Mouse (Mus musculus): ENCODE results near the gene Entpd8.

The Entpd8 gene

DNA sequence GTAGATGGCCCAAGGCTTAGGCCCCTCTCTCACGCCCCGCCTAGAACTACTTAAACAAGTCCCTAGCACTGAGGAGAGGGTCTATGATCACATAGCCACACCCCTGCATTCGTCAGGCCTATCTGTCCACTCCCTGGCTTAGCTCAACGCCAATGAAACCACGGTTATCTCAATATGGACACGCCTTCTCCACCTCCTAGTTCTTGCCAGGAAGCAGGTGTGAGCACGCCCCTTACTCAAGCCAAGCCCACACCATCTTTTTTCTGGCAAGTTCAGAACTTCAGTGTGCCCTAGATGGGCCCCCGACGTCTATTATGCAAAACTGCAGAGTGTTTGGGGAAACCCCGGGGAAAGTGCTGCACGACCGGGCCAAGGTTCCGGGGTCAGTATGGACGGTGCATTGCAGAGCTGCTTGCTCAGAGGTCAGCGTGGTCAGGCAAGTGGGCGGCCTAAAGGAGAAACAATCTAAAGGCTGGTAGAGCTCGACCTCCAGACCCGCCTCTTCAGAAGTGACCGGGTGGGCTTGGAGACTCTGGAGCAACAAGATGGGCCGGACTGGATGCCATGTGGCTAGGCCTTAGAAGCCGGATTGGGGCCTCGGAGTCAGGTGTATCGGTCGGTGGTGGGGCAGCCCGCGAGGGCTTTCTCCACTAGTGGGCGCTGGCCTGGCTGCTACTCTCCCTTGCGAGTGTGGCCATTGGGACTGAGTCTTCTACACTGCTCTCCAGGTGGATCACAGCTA lies 15.2 kb downstream of the Entpd8 start, which contains the start of gene Noxa1:
TSS of gene Noxa1 (minus strand) at position 41 of the 742 bp plus-strand sequence.
- DNase-seq (ENCODE audit: low read depth), result no peak

DNA sequence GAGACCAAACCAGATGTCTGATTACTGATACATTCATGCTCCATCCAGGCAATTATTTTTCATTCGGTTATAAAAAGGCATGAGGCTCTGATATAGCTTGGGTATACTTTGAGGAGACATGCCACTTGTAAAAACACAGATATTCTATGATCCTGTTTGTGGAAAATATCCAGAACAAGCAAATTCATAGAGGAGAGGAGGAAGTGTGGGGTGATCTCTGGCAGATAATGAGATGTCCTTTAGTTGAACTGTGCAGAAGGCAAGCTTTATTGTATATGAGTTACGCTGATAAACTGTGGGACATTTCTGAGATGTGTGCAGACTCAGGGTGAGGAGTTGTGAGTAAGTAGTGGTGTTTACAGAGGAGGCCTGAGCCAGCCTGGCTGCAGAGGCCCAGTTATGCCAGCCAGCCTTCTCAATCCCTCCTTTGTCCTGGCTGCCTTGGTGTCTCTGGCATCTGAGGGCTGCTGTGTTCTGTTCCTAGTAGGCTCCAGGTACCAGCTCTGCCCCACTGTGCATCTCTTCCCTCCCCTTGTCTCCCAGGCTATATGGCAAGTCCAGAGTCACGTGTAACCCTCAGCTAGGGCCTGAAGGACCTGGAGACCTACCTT lies 18.0 kb downstream of the Entpd8 start:
- no peak for DNase-seq (ENCODE audit: low read depth)

DNA sequence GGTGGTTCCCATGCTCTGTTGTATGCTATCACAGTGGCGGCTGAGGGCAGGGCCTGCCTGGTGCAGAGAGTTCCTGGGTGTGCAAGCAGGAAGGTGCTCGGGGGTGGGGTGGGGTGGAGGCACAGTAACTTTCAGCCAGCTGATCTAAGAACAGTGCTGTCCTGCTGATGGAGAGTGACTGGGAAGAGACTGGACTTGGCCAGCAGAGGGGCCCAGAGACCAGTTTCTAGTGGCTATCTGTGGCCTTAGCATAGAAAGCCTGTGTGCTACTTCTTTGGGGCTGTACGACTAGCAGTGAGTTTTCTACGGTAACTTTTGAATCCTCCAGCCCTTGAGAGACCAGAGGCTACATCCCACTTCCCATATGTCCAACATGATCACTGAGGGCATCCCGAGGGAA lies 18.9 kb downstream of the Entpd8 start:
- DNase-seq (ENCODE audit: low read depth), result peak; percentile 76

DNA sequence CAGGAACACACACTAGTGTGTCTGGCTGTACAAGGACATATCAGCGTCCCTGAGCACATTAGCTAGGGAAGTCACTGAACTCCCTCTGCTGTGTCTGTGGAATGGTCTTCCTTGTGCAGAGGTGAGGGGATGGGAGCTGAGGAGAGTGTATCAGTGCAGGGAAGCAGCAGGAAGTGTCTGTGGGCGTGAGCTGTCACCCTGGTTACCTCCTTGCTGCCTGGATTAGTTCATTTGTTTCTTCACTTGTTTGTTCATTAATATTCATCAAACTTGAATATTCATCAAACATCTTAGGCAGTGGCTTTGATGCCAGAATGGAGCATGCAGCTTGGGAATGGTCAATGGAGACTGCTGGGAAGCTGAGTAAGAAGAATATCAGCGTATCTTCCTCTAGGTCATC lies 19.6 kb downstream of the Entpd8 start:
- no peak for DNase-seq (ENCODE audit: low read depth)

DNA sequence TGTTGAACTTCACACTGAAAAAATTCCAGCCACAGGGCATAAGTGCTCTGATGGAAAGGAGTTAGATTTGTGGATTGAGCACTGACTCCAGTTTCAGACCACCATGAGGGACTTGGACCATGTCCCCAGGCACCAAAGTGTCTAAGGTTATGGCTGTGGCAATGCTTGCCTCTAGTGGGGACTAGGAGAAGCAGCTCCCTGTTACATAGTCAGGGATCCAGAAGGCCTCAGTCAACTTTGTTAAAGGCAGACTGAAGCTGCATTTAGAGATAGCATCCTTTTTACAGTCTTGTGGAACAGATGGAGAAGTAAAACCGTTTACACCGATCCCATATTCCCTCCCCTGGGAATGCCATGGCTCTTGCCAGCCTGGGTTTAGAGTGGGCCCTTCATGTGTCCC lies 24.0 kb downstream of the Entpd8 start:
- DNase-seq (ENCODE audit: low read depth), result no peak

DNA sequence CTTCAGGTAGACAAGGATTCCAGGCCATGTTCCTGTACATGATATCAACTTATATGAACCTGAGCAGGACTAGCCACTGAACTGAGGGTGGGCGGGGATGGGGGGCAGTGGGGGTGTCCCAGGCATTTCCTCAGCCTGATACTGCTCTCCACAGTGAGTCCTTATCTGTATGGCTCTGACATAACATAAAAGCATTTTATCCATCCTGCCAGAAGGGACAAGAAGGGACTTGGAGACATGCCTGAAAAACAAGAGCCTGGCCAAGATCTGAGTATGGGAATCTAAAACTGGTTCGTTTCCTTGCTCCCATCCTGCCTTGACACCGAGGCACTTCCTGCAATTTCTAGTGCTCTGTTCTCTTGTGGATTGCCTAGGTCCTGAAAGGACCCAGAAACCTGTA lies 25.9 kb downstream of the Entpd8 start:
- no peak for DNase-seq (ENCODE audit: low read depth)

DNA sequence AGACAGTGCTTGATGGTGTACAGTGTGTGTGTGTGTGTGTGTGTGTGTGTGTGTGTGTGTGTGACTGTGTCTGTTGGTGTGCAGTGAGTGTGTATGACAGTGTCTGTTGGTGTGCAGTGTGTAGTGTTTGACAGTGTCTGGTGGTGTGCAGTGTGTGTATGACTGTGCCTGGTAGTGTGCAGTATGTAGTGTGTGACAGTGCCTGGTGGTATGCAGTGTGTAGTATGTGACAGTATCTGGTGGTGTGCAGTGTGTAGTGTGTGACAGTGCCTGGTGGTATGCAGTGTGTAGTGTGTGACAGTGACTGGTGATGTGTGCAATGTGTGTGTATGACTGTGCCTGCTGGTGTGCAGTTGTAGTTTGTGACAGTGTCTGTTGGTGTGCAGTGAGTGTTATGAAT lies 29.4 kb downstream of the Entpd8 start:
- no peak for DNase-seq (ENCODE audit: low read depth)

DNA sequence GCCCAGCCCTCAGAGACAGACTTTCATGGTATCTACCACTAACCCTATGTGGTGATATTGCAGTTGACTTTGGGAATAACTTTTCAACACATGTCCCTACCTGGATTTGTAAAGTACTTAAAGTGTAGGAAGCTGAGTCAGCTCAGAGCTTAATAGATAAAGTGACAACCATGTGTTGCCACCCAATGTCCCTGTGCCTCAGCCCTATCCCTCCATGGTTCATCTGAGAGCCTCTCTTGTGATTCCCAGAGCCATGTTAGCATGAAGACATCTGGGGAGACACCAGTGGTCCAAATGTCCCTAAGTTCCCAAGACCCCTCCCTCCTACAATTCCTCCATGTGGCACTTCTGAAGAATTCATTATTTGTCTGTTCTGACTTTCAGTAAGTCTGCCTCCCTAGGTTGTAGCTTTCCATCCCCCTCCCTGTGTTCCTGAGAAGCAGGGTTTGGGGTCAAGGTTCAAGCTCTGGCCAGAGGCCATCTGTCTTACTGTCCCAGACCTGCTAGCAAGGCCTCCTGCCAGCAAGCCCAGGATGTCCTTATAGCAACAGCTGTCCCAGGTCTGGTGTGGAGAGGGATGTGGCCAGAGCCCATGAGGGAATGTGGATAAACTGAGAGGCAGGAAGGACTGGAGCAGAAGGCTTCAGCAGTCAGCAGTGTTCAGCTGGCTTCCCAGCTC lies 30.5 kb downstream of the Entpd8 start:
- no peak for DNase-seq (ENCODE audit: low read depth)

DNA sequence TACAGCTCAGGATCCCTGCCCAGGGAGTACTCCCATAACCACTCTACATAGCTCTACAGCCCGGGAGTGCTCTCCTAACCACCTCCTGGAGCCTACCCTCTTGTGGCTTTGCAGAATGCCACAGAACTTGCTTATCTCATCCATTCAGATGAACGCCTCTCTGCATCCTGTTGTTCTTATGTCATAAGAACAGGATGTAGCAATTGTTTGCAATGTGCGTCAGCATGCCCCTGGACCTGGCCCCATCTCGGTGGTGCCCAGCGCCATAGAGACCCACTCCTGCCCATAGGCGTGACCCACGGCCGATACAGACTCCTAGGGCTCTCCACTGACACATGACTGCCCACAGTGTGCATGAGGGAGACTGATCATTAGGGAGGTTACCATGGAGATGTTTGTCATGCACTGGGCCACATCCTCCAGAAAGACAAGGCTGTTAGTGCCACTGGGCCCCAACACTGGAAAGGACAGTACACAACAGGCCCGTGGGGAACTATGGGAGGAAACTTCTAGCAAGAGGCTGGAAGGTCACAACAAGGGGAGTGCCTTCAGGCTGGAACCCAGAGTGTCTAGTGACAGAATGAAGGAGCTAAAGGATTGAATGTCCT lies 31.2 kb downstream of the Entpd8 start:
- DNase-seq (ENCODE audit: low read depth), result peak; percentile 99

DNA sequence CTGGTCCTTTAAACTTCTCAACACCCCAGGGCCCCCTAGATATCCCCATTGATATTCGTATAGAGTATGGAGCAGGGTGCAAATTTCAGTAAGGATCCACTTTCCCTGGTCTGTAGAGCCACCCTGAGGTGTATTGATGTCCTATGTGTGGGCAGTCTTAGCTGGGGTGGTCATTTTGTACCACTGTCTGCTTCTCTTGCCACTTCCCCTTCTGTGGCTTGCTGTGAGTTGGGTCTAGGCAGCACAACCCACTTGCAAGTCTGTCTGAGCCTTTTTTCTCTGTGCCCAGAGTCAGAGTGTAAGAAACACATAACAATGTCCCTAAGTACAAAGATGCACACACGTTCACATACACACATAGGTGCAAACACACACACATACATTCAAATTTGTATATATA lies 34.2 kb downstream of the Entpd8 start:
- peak; percentile 66 for DNase-seq (ENCODE audit: low read depth)

DNA sequence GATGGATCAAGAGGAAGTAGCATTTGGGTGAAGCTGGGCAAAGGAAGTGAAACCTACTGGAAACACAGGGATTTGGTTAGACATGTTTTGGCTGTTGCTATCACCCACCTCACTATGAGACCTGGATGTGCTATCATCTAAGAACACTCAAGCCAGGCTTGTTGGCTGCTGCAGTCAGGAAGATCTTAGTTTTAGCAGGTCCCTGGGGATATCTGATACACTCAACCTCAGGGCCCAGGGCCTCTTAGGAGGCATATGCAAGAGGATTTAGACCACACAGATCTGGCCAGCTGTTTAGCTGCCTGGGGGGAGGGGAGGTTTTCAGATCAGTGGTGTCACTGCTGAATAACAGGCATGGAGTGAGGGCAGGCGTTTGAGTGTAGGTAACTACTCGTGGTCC lies 35.3 kb downstream of the Entpd8 start:
- peak; percentile 53 for DNase-seq (ENCODE audit: low read depth)

DNA sequence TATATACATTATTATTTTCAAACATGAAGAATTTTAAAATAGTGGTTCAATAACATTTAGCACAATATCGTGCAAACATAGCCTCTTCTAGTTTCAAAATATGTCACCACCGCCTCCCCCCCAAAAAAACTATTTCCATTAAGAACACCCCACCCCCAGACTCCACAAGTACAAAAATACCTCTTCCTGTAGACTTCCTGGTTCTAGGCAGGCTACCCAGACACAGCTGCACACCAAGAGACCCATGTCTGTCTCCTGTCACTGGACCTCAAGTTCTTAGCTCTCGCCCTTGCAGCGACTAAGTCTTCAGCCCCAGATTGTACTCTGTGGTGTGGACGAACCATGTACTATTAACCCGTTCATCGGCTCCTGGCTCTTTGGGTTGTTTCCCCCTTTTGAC lies 40.9 kb downstream of the Entpd8 start:
- no peak for DNase-seq (ENCODE audit: low read depth)

DNA sequence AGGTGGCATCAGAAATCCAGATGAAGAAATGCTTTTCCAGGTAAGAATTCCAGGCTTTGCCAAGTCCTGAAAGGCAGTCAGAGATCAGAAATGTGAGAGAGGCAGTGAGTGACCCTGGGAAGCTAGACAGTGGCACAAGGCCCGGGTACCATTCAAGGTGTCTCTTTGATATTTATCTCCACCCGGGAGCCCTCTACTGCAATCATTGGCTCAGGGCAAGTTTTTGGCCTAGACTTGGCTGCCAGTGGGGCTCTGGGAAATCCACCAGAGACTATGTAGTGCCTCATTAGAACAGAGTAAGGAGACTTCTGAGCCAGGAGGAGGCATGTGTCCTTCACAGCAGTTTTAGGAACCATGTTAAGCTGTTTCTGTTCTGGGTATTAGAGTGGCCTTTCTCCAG lies 42.6 kb downstream of the Entpd8 start:
- no peak for DNase-seq (ENCODE audit: low read depth)

DNA sequence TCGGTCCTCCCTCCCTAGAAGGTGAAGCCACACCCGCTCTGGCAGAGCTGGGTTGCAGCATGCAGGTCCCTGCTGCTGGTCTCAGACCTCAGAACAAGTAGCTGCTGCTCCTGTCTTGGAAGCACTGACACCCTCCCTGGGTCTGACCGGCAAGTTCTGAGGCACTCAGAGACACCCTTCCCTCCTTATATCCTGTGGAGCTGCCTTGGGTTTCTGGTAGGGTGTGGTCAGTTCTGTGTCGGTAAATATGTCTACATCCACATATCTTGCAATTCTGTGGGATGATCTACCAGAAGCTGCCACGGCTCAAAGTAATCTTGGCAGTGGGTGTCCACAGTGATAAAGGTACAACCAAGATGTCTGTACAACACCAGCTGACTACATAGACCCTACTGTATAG lies 43.4 kb downstream of the Entpd8 start:
- no peak for DNase-seq (ENCODE audit: low read depth)

DNA sequence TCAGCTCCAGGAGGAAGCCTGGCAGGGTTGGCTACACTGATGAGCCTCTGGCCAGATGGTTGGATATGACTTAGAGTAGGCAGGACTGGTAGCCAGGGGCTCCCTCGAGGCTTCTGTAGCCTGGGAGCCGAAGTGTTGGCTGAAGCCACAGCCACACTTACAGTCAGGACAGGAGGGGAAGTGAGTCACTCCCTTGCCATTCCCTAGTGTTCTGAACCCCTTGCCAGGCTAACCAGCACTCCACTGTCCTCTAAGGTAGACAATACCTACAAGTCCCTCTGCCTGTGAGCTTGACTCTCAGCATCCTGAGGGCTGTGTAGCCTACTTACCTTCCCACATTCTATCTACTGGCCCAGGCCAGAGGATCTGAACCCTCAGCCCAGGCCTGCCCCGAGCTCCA lies 44.3 kb downstream of the Entpd8 start:
- peak; percentile 71 for DNase-seq (ENCODE audit: low read depth)

DNA sequence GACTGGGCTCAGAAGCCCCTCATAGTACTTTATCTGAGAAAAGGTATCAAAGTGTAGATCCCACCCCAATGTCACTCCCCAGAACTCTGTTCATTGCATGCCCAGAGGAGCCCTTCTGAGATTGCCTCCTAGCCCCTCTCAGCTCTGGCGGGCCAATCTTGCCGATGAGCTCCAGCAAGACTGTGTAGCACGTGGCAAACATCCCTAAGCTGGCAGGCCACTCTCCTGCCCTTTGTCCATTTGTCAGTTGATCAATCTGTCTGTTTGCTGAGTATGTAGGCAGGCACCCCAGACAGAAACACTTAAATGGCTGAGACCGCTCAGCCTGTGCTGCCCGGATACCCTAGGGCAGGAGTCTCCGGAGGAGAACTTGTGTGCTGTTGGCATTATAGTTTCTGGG lies 45.0 kb downstream of the Entpd8 start:
- DNase-seq (ENCODE audit: low read depth), result no peak

DNA sequence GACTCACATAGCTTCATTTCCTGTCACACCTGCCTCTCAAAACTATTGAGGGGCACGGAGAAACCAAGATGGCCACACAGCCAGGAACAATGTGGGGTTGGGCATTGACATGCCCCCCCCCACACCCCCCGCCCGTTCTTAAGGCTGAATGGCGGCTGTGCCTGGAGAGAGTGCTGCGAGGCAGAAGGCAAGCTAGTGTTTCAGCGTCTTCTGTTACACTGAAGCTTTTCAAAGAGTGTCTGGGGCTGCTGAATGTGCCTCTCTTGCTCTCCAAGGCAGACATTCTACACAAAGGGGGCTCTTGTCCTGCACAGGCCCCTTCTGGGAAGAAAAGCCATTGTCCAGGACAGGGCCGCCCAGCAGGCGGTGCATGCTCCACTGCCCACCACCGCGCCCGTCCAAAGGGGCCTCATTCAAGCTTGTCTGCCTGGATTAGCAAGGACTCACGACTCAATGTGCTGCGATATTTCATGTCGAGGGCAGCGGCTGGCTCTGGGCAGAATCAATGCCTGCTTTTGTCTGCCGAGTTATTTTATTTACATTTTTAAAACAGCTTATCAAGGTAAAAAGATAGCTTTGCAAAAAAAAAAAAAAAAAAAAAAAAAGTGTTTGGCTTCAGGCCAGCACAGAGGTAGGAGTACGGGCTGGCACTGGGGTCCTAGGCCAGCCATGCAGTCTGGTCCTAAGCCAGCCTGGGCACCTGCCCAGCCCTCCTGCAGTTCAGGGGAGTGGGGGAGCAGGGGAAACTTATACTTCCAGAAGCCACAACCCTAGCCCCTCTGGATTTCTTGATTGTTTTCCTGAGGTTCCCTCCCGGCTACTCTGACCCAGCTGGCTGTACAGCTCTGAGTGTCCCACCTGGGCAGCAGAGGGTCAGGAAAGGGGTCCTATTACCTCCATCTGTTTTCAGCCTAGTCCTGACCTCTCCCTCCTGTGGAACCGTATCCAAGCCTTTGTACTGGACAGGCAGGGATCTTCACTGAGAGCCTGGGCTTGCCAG lies 46.2 kb downstream of the Entpd8 start:
- DNase-seq (ENCODE audit: low read depth), result no peak

DNA sequence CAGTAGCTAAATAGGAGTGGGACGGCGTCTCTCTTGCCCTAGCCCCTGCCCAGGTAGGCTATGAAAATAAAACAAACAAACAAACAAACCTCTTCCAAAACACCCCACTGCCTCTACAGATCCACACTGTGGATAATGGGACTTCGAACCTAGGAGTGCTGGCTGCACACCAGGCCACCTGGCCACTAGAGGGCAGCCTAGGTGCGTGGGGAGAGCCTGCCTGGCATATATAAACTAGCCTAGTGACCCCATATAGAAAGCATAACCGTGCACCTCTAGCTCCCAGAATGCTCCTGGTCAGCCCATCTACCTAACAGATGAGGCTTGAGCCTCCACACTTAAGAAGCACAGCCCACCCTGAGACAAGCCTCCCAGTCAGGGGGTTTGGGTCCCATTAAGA lies 47.1 kb downstream of the Entpd8 start:
- peak; percentile 64 for DNase-seq (ENCODE audit: low read depth)

DNA sequence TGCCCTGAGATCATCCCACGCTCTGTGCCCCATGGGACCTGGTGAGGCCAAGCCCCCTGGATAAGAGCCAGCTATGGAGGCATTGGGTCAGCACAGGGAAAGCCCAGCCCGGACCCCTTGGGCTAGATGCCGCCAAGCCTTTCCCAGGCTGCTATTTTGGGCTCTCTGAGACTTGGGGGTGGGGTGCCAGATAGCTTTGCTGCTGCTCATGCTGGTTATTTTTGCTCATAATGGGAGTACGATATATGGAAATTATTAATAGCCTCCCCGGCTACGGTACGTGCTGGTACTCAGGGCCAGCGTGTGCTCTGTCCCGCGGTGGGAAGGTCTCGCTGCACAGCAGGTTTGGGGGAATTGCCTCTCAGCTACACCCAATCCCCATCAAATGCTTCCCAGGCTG lies 48.0 kb downstream of the Entpd8 start:
- DNase-seq (ENCODE audit: low read depth), result no peak

DNA sequence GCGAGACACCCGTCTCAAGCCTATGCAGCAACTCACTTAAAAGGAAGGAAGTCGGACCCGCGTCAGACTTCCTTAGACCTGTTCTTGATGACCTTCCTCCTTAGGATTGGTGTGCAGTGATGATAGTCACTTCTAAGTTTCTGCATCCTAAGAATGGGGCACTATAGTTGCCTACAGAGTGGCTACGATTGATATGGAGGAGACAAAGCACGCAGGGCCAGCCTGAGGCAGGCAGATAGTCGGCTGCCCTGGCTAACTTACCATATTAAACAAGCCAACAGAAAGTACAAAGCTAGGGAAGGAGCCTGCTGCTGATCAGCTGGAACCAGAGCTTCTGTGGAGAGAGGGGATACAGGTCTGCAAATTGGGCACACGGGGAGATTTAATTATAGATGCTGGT lies 51.5 kb downstream of the Entpd8 start:
- DNase-seq (ENCODE audit: low read depth), result no peak
